Mouse (Mus musculus): ENCODE data around the gene 4933417A18Rik.
"Not testable (repeated sequence)": the region's sequence is repeated elsewhere in the genome, so short reads cannot be mapped to it uniquely, and the experiment has no call there.

DNA sequence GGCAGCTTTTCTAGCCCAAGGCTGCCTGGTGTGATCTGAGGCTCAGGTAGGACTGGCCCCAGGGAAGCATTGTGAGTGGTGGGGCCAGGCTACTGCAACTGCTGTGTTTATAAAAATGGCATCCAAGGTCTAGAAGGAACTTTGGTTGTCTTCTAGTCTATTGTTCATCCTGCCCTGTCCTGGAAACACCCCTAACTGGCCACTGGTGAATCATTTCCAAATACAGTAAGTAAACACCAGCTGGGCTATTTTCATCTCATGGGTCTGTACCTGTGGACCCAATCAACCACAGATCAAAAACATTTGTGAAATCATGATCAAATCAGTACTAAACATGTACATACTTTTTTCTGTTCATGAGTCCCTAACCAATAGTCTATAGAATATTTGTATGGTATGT is 48.2 kb downstream of the 4933417A18Rik start:
- TF ChIP-seq CTCF (IDR thresholded peaks at IDR 0.05; ENCODE audit: borderline replicate concordance, extremely low read depth, insufficient read depth, insufficient read length); POLR2A (IDR thresholded peaks at IDR 0.05; ENCODE audit: borderline replicate concordance, extremely low read depth, insufficient read depth, insufficient read length, poor library complexity, severe bottlenecking): not testable (repeated sequence)

Data from brain, embryonic 14.5 days (tissue).